Mouse (Mus musculus) thymus, adult 2 months (tissue): Measurements from ENCODE around the gene Sbk1. TPM values are rescaled to one million over a fixed set of nuclear protein-coding genes. Genes with fewer than 3 reads are reported as not detected.

Experiments used
- DNase-seq: peaks from one replicate; pipeline ENCODE4 v3.0.0; 2021
- H3K27ac ChIP-seq: fragments of 200-500 bp; 2 replicates; pipeline ENCODE4 v1.5.1; 2012; ENCODE audit warnings: low read length, control low read depth; ENCODE audit not compliant: control insufficient read depth, insufficient read depth
- H3K27me3 ChIP-seq: fragments of 200-500 bp; 2 replicates; pipeline ENCODE4 v1.6.1; 2012; ENCODE audit warnings: mild to moderate bottlenecking, low read length, moderate library complexity, mixed read lengths; ENCODE audit not compliant: control insufficient read depth, insufficient read depth
- H3K36me3 ChIP-seq: fragments of 200-500 bp; 2 replicates; pipeline ENCODE4 v1.6.1; 2012; ENCODE audit warnings: mild to moderate bottlenecking, low read length, moderate library complexity; ENCODE audit not compliant: control insufficient read depth, insufficient read depth
- H3K4me1 ChIP-seq: fragments of 200-500 bp; replicated peaks from 2 replicates; pipeline ENCODE4 v1.6.1; 2012; ENCODE audit warnings: low read length; ENCODE audit not compliant: control insufficient read depth, insufficient read depth
- H3K4me3 ChIP-seq: fragments of 200-500 bp; 2 replicates; pipeline ENCODE4 v1.5.1; 2012; ENCODE audit warnings: mild to moderate bottlenecking, low read length, control low read depth, moderate library complexity; ENCODE audit not compliant: control insufficient read depth, insufficient read depth
- CTCF ChIP-seq: fragments of 200-500 bp; IDR thresholded peaks from 2 replicates; pipeline ENCODE4 v1.5.1; 2012; ENCODE audit warnings: mild to moderate bottlenecking, control low read depth, low read length, moderate library complexity, borderline replicate concordance; ENCODE audit not compliant: control insufficient read depth, poor library complexity, insufficient read depth; ENCODE audit errors: extremely low read depth
- POLR2A ChIP-seq: fragments of 200-500 bp; IDR thresholded peaks from 2 replicates; pipeline ENCODE4 v1.6.1; 2012; ENCODE audit warnings: mild to moderate bottlenecking, low read length, control low read depth, moderate library complexity; ENCODE audit not compliant: control insufficient read depth, poor library complexity, insufficient read depth; ENCODE audit errors: extremely low read depth
- WGBS: fragments of 180-500 bp; shearing (Covaris S2); methylation state at CpG from one replicate; pipeline ENCODE4 v1.1.7; 2018; 5-methylcytosine and 5-hydroxymethylcytosine counted together
- polyA plus RNA-seq: library from polyadenylated mRNA; depleted of rRNA; stranded (reverse); fragments of >200 nt; gene quantifications from 2 replicates; pipeline ENCODE4 v1.2.3, GENCODE M21; 2012

The Sbk1 gene
- polyA plus RNA-seq, 1 experiment: 82.0 TPM

- no peak for TF ChIP-seq CTCF
- Histone ChIP-seq H3K27ac (no peak overlapping the region), H3K4me1 (no peaks in the 10 kb centered on the region), H3K36me3 (no peaks in the 10 kb centered on the region), H3K27me3 (no peaks in the 10 kb centered on the region), H3K4me3 (no peak overlapping the region)
- WGBS: 93% methylated on average over 4 of the region's 4 CpGs
- DNase-seq: no peak
Observed at GRCm38 (mm10) chr7:126261823-126262222, 10.6 kb upstream of the Sbk1 start.

GRCm38 (mm10) chr7:126263964-126264363 is 8.5 kb upstream of the Sbk1 start:
- TF ChIP-seq CTCF (no peak), POLR2A (no peak)

GRCm38 (mm10) chr7:126265949-126266348 is 6.5 kb upstream of the Sbk1 start:
- no peak for TF ChIP-seq CTCF
- Histone ChIP-seq H3K27ac (no peak overlapping the region), H3K36me3 (no peaks in the 10 kb centered on the region), H3K4me3 (no peak overlapping the region), H3K4me1 (peaks cover under 1% of the 10 kb centered on the region; the same call in 1 of the 2 replicates), H3K27me3 (no peaks in the 10 kb centered on the region)
- DNase-seq: no peak
- 92% methylated on average over 9 of the region's 9 CpGs for WGBS

More at GRCm38 (mm10) chr7:126263964-126264363, 8.5 kb upstream of the Sbk1 start:
- Histone ChIP-seq H3K36me3 (no peaks in the 10 kb centered on the region), H3K27ac (no peak overlapping the region), H3K4me1 (no peaks in the 10 kb centered on the region), H3K27me3 (no peaks in the 10 kb centered on the region), H3K4me3 (no peak overlapping the region)
- no peak for DNase-seq
- 72% methylated on average over 7 of the region's 7 CpGs for WGBS

- Histone ChIP-seq H3K4me1 (peaks cover 5% of the 10 kb centered on the region), H3K36me3 (no peaks in the 10 kb centered on the region), H3K27ac (no peak overlapping the region), H3K27me3 (no peaks in the 10 kb centered on the region), H3K4me3 (no peak overlapping the region)
- 93% methylated on average over 4 of the region's 4 CpGs for WGBS
- TF ChIP-seq CTCF (no peak), POLR2A (no peak)
- DNase-seq: no peak
Observed at GRCm38 (mm10) chr7:126266372-126266870, 6.0 kb upstream of the Sbk1 start.

- no peaks in the 10 kb centered on the region for H3K36me3 ChIP-seq
- DNase-seq: no peak
- TF ChIP-seq POLR2A (no peak), CTCF (no peak)
- no peaks in the 10 kb centered on the region for H3K27me3 ChIP-seq
- H3K27ac ChIP-seq: no peak overlapping the region
- peaks cover 13% of the 10 kb centered on the region for H3K4me1 ChIP-seq
- WGBS: 61% methylated on average over 8 of the region's 8 CpGs
- no peak overlapping the region for H3K4me3 ChIP-seq
Observed at GRCm38 (mm10) chr7:126267606-126268005, 4.8 kb upstream of the Sbk1 start.

- H3K36me3 ChIP-seq: no peaks in the 10 kb centered on the region; the same call in 1 of the 2 replicates
- H3K27me3 ChIP-seq: no peaks in the 10 kb centered on the region
- no peak for TF ChIP-seq POLR2A
- 0 out of 2 replicates have a peak, but pooled peaks have one; percentile 6 for TF ChIP-seq CTCF
- H3K4me3 ChIP-seq: peak overlapping the region; percentile 89
- H3K27ac ChIP-seq: peak overlapping the region; percentile 57
- peaks cover 58% of the 10 kb centered on the region for H3K4me1 ChIP-seq
- under 1% methylated on average over 37 of the region's 38 CpGs for WGBS
- peak; percentile 49 for DNase-seq
Observed at GRCm38 (mm10) chr7:126272770-126273311, 422 bp downstream of the Sbk1 start.

- H3K36me3 ChIP-seq: no peaks in the 10 kb centered on the region; the same call in 1 of the 2 replicates
- TF ChIP-seq CTCF: no peak
- TF ChIP-seq POLR2A: no peak
- H3K4me3 ChIP-seq: peak overlapping the region; percentile 89
- 50% methylated on average over 11 of the region's 11 CpGs for WGBS
- peak overlapping the region; percentile 57; the same call in 1 of the 2 replicates for H3K27ac ChIP-seq
- H3K4me1 ChIP-seq: peaks cover 58% of the 10 kb centered on the region
- DNase-seq: peak; percentile 64
- no peaks in the 10 kb centered on the region for H3K27me3 ChIP-seq
Observed at GRCm38 (mm10) chr7:126273351-126274042, 1.1 kb downstream of the Sbk1 start.
